Mouse (Mus musculus): ENCODE data around the gene Krtap4-1.

DNA sequence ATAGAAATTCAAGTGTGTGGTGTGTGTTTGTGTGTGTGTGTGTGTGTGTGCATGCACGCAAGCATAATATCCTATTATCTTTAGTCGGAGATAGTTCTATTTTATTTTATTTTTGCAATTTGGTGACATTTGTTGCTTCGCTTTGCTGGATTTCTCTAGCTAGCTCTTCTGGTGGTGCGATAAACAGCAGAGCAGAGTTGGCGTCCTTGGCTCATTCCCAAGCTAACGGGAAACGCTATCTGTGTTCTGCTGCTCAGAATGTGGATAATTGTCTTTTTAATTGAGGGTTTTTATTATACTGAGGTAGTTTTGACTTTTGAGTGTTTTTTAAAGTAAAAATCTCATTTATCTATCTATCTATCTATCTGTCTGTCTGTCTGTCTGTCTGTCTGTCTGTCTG lies 42.9 kb downstream of the Krtap4-1 start:
- no peak for TF ChIP-seq POLR2A (IDR thresholded peaks at IDR 0.05; ENCODE audit: borderline replicate concordance, extremely low read depth, insufficient read depth, insufficient read length, poor library complexity, severe bottlenecking)
- TF ChIP-seq CTCF (IDR thresholded peaks at IDR 0.05; ENCODE audit: borderline replicate concordance, extremely low read depth, insufficient read depth, insufficient read length), result no peak
